Mouse (Mus musculus): ENCODE data around the gene Liph.

DNA sequence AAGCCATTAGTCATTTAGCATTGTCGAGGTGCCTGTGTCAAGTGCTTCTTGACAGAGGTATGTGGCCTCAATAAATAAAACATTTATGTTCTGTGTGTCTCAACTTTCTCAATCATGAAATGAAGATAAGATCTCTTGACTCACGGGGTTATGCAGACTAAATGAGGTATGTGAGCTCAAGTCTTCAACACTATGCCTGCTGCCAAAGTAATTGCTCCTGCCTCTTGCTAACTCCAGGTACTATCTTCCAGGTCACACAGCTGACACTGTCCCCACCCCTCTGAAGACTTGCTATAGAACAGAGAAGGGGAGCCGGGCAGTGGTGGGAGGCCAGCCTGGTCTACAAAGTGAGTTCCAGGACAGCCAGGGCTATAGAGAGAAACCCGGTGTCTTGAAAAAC lies 939 bp upstream of the Liph start:
- TF ChIP-seq POLR2A (IDR thresholded peaks at IDR 0.05; ENCODE audit: insufficient read depth, low read depth, low read length) (no peak), CTCF (IDR thresholded peaks at IDR 0.05; ENCODE audit: insufficient read depth, low read depth, low read length) (no peak)

Measured in olfactory bulb, adult 2 months (tissue).